Mouse (Mus musculus) brain, embryonic 14.5 days (tissue): ENCODE measurements around the gene Nedd9.

Source experiments
- CTCF ChIP-seq: fragments of 200-500 bp; IDR thresholded peaks from 2 replicates; pipeline ENCODE4 v1.5.1; 2012; ENCODE audit warnings: inconsistent platforms, mild to moderate bottlenecking, moderate library complexity, borderline replicate concordance; ENCODE audit not compliant: insufficient read depth, insufficient read length; ENCODE audit errors: extremely low read depth
- POLR2A ChIP-seq: fragments of 200-500 bp; IDR thresholded peaks from 2 replicates; pipeline ENCODE4 v1.6.1; 2012; ENCODE audit warnings: mild to moderate bottlenecking, inconsistent platforms, borderline replicate concordance; ENCODE audit not compliant: poor library complexity, insufficient read depth, insufficient read length, severe bottlenecking; ENCODE audit errors: extremely low read depth

DNA sequence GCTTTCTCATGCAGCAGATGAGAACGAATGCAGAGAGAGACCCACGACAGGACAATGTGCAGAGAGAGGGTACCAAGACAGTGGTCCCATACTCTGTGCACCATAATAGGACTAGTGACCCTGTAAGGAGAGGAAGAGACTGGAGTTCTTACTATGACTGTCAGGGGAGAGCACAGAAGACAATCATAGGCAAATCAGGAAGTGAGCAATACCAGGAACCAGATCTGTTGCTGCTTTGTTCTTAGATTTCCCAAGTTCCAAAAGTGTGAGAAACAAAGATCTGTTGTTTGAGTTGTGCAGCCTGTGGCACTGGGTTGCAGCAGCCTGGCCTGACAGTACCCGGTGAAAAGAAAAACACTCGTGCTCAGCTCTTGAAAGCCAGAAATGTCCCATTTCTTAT lies 34.1 kb upstream of the Nedd9 start:
- no peak for TF ChIP-seq CTCF
- TF ChIP-seq POLR2A = no peak
